Mouse (Mus musculus) lung, adult 2 months (tissue): ENCODE measurements at regions not wholly inside any gene's neighbourhood (a gene's known extent, or its start where the extent isn't known, plus 50 kb on each side); places are given as distances from the start of the nearest gene placed in this dataset.

ENCODE experiments used
- CTCF ChIP-seq: fragments of 200-500 bp; IDR thresholded peaks from 2 replicates; pipeline ENCODE4 v1.5.1; 2011; ENCODE audit warnings: mild to moderate bottlenecking, low read length, control low read depth; ENCODE audit not compliant: insufficient read depth
- POLR2A ChIP-seq: fragments of 200-500 bp; IDR thresholded peaks from 2 replicates; pipeline ENCODE4 v1.6.1; 2011; ENCODE audit warnings: low read depth, mild to moderate bottlenecking, control low read depth, low read length, borderline replicate concordance; ENCODE audit errors: extremely low read depth

DNA sequence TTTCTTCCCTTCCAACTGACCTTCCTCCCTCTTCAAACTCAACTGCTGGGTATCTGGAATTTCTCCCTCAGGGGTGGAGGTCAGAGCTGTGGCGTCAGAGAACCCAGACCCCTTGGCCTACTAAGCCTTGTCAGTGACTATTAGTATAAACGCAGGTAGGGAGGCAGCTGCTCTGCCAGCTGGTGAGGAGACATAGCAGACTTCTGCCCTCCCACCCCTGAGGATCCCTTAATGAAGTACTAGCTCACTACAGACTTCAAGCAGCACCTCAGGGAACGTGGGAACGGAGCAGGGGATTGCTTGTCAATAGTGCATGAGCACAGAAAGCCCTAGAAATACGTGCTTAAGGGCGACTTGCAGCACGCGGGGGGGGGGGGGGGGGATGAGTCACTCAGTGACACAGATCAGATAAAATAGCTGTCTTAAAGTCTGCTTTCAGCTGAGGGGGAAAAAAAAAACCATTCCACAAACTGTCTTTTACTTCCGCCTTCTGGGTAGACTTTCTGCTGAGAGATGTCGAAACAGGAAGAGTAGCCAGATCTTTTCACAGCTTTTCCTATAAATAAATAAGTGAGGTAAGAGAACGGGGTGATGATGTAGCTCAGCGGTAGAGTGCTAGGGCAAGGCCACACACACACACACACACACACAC, 144.1 kb downstream of the Basp1 start:
- no peak for TF ChIP-seq POLR2A
- TF ChIP-seq CTCF: no peak
